Mouse (Mus musculus): ENCODE measurements at regions not wholly inside any gene's neighbourhood (a gene's known extent, or its start where the extent isn't known, plus 50 kb on each side); places are given as distances from the start of the nearest gene placed in this dataset.

- no peak for DNase-seq (ENCODE audit: low spot score in 2 of 2)
Observed at GRCm38 (mm10) chr15:96521125-96521455, 60.4 kb upstream of the Scaf11 start.

- peak in 1 of 2 experiments; percentile 68 for DNase-seq (ENCODE audit: low spot score in 2 of 2)
Observed at GRCm38 (mm10) chr15:96520412-96521124, 59.9 kb upstream of the Scaf11 start.

- no peak for DNase-seq (ENCODE audit: low spot score in 2 of 2)
Observed at GRCm38 (mm10) chr15:96518156-96518555, 57.5 kb upstream of the Scaf11 start.

- DNase-seq (ENCODE audit: low spot score in 2 of 2), result no peak
Observed at GRCm38 (mm10) chr15:96515620-96516019, 55.0 kb upstream of the Scaf11 start.

- no peak for DNase-seq (ENCODE audit: low spot score in 2 of 2)
Observed at GRCm38 (mm10) chr15:96512636-96513035, 52.0 kb upstream of the Scaf11 start.
